Mouse (Mus musculus) forebrain, embryonic 11.5 days (tissue): ENCODE results near the gene Gm20388. TPM values are rescaled to one million over a fixed set of nuclear protein-coding genes. Genes with fewer than 3 reads are reported as not detected.

Source experiments
- ATAC-seq: fragments of 200-750 bp; cut with Nextera tagmentation; replicated peaks from 2 replicates; pipeline ENCODE4 v1.8.0; 2017; ENCODE audit warnings: moderate TSS enrichment; ENCODE audit not compliant: low FRiP score
- DNase-seq: peaks from one replicate; pipeline ENCODE4 v3.0.0-alpha.2; 2017; ENCODE audit warnings: low spot score
- H3K27ac ChIP-seq: fragments of 300-500 bp; sonication (generic); 2 replicates; pipeline ENCODE4 v1.5.1; 2014; ENCODE audit warnings: low read depth, low read length
- H3K27me3 ChIP-seq: fragments of 300-500 bp; sonication (generic); 2 replicates; pipeline ENCODE4 v1.6.1; 2014; ENCODE audit warnings: mild to moderate bottlenecking, low read length, mixed read lengths; ENCODE audit not compliant: control insufficient read depth, insufficient read depth
- H3K36me3 ChIP-seq: fragments of 300-500 bp; sonication (generic); 2 replicates; pipeline ENCODE4 v1.6.1; 2014; ENCODE audit warnings: mild to moderate bottlenecking, low read length, moderate library complexity, mixed read lengths; ENCODE audit not compliant: control insufficient read depth, insufficient read depth
- H3K4me1 ChIP-seq: fragments of 300-500 bp; sonication (generic); replicated peaks from 2 replicates; pipeline ENCODE4 v1.6.1; 2014; ENCODE audit warnings: low read length, mixed read lengths; ENCODE audit not compliant: control insufficient read depth, insufficient read depth
- H3K4me2 ChIP-seq: fragments of 300-500 bp; sonication (generic); 2 replicates; pipeline ENCODE4 v1.6.1; 2014; ENCODE audit warnings: low read depth, mild to moderate bottlenecking, low read length, moderate library complexity, mixed read lengths; ENCODE audit not compliant: severe bottlenecking
- H3K4me3 ChIP-seq: fragments of 300-500 bp; sonication (generic); 2 replicates; pipeline ENCODE4 v1.5.1; 2014; ENCODE audit warnings: low read depth, low read length
- H3K9ac ChIP-seq: fragments of 300-500 bp; sonication (generic); 2 replicates; pipeline ENCODE4 v1.6.1; 2014; ENCODE audit warnings: low read length
- H3K9me3 ChIP-seq: fragments of 300-500 bp; sonication (generic); 2 replicates; pipeline ENCODE4 v1.6.1; 2016; ENCODE audit warnings: low read length, mixed read lengths; ENCODE audit not compliant: control insufficient read depth
- WGBS: fragments of 180-500 bp; shearing (Covaris S2); extraction: QIAGEN DNeasy Blood & Tissue Kit; methylation state at CpG from one replicate; pipeline ENCODE4 v1.1.7; 2014; 5-methylcytosine and 5-hydroxymethylcytosine counted together
- polyA plus RNA-seq: library from polyadenylated mRNA; unstranded; fragments of >200 nt; fragmentation: Nextera tagmentation; extraction: Ambion mirVana; gene quantifications from 2 replicates; pipeline ENCODE4 v1.2.1, GENCODE M21; 2014

Gm20388 gene
- polyA plus RNA-seq, 1 experiment from 2014 or later = not detected

DNA sequence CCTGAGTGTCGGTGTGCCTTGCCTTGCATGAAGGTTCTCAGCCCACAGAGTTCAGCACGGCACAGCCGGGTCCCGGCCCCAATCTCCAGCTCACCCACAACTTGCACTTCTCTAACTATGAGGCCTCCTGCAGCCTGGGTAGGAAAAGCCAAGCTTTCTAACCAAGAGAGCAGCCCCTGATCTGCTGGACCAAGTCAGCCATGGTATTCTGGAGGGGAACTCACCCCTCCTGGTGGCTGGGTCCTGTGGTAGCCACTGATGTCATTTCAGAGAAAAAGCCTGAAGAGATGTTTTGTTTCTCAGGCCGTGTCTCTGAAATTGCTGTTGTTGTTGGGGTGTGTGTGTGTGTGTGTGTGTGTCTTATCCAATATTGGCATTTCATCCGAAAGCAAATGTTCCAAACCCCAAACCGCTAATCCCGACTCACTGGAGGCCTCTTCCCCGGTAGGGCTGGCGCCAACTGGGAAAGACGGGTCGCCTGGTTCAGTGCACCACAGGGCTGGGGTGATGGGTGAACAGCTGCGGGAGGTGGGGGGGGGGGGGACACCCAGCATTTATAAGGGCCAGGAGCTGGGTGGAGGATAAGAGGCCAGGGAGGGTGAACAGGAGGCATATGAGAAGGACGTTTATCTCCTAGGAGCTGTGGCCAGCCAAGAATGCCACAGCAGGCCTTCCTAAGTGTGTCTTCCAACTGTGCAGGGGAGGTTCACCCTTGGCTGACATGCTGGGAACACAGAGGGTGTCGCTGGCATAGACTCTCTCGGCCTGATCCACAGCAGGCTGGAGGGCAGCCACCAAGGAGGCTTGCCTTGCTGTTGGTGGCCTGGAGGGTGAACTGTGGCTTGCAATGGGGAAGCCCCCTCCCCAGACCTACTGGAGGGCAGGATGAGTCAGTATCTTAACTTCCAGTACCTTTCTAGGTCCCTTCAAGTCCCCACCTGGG is 1286.4 kb downstream of the Gm20388 start:
- H3K4me2 ChIP-seq = no peak overlapping the region
- WGBS = 89% methylated on average over 16 of the region's 16 CpGs
- no peak for ATAC-seq

DNA sequence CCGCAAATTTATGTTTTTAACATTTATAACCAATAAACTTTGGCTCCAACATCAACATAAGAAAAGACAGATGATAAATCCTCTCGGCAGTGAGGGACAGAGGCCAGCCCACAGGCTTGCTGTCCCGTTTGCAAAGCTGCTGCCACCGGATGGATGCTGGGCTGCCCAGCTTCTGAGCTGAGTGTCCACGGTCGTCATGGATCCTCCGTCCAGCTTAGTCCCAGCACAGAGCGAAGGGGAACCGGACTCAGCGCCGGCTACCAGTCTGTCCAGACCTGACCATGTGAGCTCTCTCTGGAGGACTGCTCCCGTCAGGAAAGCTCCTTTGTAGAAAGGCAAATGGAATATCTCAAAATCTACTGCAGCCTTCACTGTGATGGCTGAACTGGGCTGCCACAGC is 1289.4 kb downstream of the Gm20388 start:
- Histone ChIP-seq H3K4me3 (no peak overlapping the region), H3K36me3 (no peaks in the 10 kb centered on the region), H3K4me2 (no peak overlapping the region), H3K4me1 (no peaks in the 10 kb centered on the region), H3K9ac (no peak overlapping the region), H3K9me3 (no peaks in the 10 kb centered on the region), H3K27me3 (no peaks in the 10 kb centered on the region), H3K27ac (no peak overlapping the region)
- DNase-seq (no peak), ATAC-seq (no peak)
- 77% methylated on average over 12 of the region's 12 CpGs for WGBS

More for the DNA sequence above, 1286.4 kb downstream of the Gm20388 start:
- no peaks in the 10 kb centered on the region for H3K9me3 ChIP-seq
- no peak for DNase-seq
- no peak overlapping the region for H3K9ac ChIP-seq
- no peaks in the 10 kb centered on the region for H3K36me3 ChIP-seq
- no peaks in the 10 kb centered on the region for H3K27me3 ChIP-seq
- no peaks in the 10 kb centered on the region for H3K4me1 ChIP-seq
- no peak overlapping the region for H3K27ac ChIP-seq
- H3K4me3 ChIP-seq = no peak overlapping the region

DNA sequence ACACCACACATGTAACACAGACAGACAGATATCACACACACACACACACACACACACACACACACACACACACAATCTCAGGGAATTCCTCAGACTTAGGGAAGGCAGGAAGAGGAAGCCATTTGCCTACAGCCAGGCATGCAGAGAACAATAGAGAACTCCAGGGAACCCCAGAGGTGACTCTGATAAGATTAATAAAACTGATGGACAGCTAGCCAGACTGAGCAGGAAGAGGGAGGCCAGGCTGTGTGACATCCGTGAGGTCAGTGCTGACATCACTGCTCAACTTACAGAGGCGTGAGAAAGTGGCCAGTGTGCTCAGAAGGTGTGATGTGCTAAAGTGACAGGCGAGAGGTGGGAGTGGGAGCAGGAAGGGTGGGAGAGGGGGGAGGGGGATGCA is 1290.3 kb downstream of the Gm20388 start:
- WGBS = 54% methylated on average over 3 of the region's 3 CpGs
- no peak overlapping the region for H3K27ac ChIP-seq

GRCm38 (mm10) chr8:121201651-121202050 is 1291.0 kb downstream of the Gm20388 start:
- H3K4me2 ChIP-seq = no peak overlapping the region
- no peaks in the 10 kb centered on the region for H3K27me3 ChIP-seq
- DNase-seq (no peak), ATAC-seq (no peak)
- H3K9me3 ChIP-seq = no peaks in the 10 kb centered on the region
- H3K27ac ChIP-seq = no peak overlapping the region
- H3K4me1 ChIP-seq = no peaks in the 10 kb centered on the region
- no peak overlapping the region for H3K4me3 ChIP-seq
- no peak overlapping the region for H3K9ac ChIP-seq
- WGBS = 84% methylated on average over 7 of the region's 7 CpGs
- no peaks in the 10 kb centered on the region for H3K36me3 ChIP-seq

More for the DNA sequence above, 1290.3 kb downstream of the Gm20388 start:
- Histone ChIP-seq H3K36me3 (no peaks in the 10 kb centered on the region), H3K9me3 (no peaks in the 10 kb centered on the region), H3K9ac (no peak overlapping the region), H3K4me2 (no peak overlapping the region), H3K4me3 (no peak overlapping the region), H3K27me3 (no peaks in the 10 kb centered on the region), H3K4me1 (no peaks in the 10 kb centered on the region)
- DNase-seq (no peak), ATAC-seq (no peak)

DNA sequence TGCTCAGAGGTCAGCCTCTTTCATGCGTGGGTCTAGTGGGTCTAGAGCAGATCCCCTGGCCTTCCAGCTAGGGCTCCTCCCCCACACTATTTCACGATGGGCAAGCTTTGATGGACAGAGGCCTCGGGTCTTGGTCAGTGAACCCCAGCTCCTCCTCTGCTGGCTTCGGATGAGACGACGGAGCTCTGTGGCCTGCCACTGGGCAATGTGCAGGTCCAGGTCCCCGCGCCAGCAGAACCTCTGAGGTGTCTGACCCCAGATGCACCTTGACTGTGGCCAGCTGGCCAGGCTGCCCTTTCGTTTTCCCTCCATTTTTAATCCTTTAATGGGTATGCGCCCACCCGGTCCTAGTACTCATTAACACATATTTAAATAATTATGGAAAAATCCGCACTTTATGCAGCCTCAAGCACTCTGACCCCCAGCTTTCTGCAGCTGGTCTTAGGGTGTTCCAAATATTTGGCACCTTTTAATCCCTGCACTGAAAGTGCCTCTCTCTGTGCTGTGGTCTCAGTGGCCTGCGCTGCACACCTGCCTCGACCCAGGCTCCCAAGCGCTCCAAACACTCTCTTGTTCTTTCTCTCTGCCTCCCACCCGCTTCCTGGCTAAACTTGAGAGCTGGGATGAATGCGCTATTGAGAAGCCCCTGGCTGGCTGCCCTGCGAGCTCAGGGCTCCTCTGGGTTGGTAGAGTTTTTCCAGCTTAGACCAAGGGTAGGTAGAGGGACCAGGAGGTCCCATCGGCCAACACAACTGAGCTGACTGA is 1293.2 kb downstream of the Gm20388 start:
- no peaks in the 10 kb centered on the region for H3K9me3 ChIP-seq
- no peak overlapping the region for H3K9ac ChIP-seq
- H3K27me3 ChIP-seq = no peaks in the 10 kb centered on the region
- H3K4me2 ChIP-seq = no peak overlapping the region
- 73% methylated on average over 19 of the region's 19 CpGs for WGBS
- H3K4me3 ChIP-seq = no peak overlapping the region
- no peak overlapping the region for H3K27ac ChIP-seq
- ATAC-seq (no peak), DNase-seq (no peak)
- no peaks in the 10 kb centered on the region for H3K36me3 ChIP-seq
- no peaks in the 10 kb centered on the region for H3K4me1 ChIP-seq

DNA sequence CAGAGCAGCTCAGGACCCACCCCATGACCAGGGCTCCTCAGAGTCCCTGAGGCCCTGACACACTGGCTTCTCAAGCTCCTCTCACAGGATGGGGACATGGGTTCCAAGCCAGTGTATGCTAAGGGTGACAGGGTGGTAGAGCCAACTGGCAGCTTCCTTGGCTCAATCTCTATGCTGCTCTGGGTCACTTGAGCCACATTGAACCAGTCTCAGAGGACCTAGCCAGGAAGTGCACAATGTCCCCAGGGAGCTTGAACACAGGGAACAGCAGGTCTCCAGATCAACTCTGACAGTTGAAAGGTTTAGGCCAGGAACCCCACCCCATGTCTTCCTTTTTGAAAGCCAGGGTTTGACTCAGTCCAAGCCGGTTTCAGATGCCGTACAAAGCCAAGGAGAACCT is 1296.5 kb downstream of the Gm20388 start:
- no peak for ATAC-seq
- Histone ChIP-seq H3K36me3 (no peaks in the 10 kb centered on the region), H3K27ac (no peak overlapping the region), H3K9ac (no peak overlapping the region), H3K4me3 (no peak overlapping the region), H3K9me3 (no peaks in the 10 kb centered on the region), H3K27me3 (no peaks in the 10 kb centered on the region), H3K4me1 (no peaks in the 10 kb centered on the region), H3K4me2 (no peak overlapping the region)
- DNase-seq = no peak
- 87% methylated on average over 2 of the region's 2 CpGs for WGBS

DNA sequence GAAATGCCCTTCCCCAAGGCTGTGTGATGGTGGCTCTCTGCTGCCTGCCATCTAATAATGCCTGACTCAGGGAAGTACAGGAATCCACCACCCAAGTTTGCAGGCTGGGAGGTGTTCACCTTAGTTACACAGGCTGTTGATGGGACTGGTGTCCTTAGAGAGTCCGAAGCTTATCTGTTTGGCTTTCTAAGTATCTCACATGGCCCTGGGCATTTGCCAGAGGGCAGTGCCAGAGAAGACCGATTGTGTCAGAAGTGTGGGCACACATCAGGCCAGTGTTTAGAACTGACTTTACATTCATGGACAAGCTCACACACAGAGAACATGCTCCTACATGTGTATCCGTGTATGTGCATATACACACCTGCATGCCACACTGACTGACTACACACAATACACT is 1300.0 kb downstream of the Gm20388 start:
- WGBS = 95% methylated on average over 3 of the region's 3 CpGs
- DNase-seq (no peak), ATAC-seq (no peak)
- H3K4me2 ChIP-seq = no peak overlapping the region
- no peaks in the 10 kb centered on the region for H3K4me1 ChIP-seq
- no peaks in the 10 kb centered on the region for H3K27me3 ChIP-seq
- no peaks in the 10 kb centered on the region for H3K9me3 ChIP-seq
- no peak overlapping the region for H3K4me3 ChIP-seq
- H3K27ac ChIP-seq = no peak overlapping the region
- H3K9ac ChIP-seq = no peak overlapping the region
- H3K36me3 ChIP-seq = no peaks in the 10 kb centered on the region

GRCm38 (mm10) chr8:121213236-121213635 is 1302.6 kb downstream of the Gm20388 start:
- Histone ChIP-seq H3K4me3 (no peak overlapping the region), H3K9me3 (no peaks in the 10 kb centered on the region), H3K4me2 (no peak overlapping the region), H3K27me3 (no peaks in the 10 kb centered on the region), H3K27ac (no peak overlapping the region), H3K4me1 (no peaks in the 10 kb centered on the region), H3K36me3 (no peaks in the 10 kb centered on the region), H3K9ac (no peak overlapping the region)
- DNase-seq = no peak
- 49% methylated on average over 15 of the region's 15 CpGs for WGBS
- no peak for ATAC-seq
